Mouse (Mus musculus) intestine, embryonic 16.5 days (tissue): ENCODE results near the gene Papolb. TPM values are rescaled to one million over a fixed set of nuclear protein-coding genes. Genes with fewer than 3 reads are reported as not detected.

Experiments
- ATAC-seq: fragments of 200-750 bp; cut with Nextera tagmentation; 2 replicates; pipeline ENCODE4 v1.8.0; 2017; ENCODE audit warnings: moderate TSS enrichment, moderate library complexity
- H3K27ac ChIP-seq: fragments of 300-500 bp; sonication (generic); 2 replicates; pipeline ENCODE4 v1.5.1; 2014; ENCODE audit warnings: mild to moderate bottlenecking, low read length
- H3K27me3 ChIP-seq: fragments of 300-500 bp; sonication (generic); replicated peaks from 2 replicates; pipeline ENCODE4 v1.6.1; 2014; ENCODE audit warnings: low read length, control low read depth, mixed read lengths; ENCODE audit not compliant: control insufficient read depth, insufficient read depth
- H3K36me3 ChIP-seq: fragments of 300-500 bp; sonication (generic); 2 replicates; pipeline ENCODE4 v1.6.1; 2014; ENCODE audit warnings: low read length, control low read depth; ENCODE audit not compliant: control insufficient read depth, insufficient read depth
- H3K4me1 ChIP-seq: fragments of 300-500 bp; sonication (generic); 2 replicates; pipeline ENCODE4 v1.6.1; 2014; ENCODE audit warnings: low read length, control low read depth, mixed read lengths; ENCODE audit not compliant: control insufficient read depth, insufficient read depth
- H3K4me2 ChIP-seq: fragments of 300-500 bp; sonication (generic); 2 replicates; pipeline ENCODE4 v1.6.1; 2014; ENCODE audit warnings: low read depth, low read length, control low read depth
- H3K4me3 ChIP-seq: fragments of 300-500 bp; sonication (generic); 2 replicates; pipeline ENCODE4 v1.5.1; 2014; ENCODE audit warnings: mild to moderate bottlenecking, low read length
- H3K9ac ChIP-seq: fragments of 300-500 bp; sonication (generic); 2 replicates; pipeline ENCODE4 v1.6.1; 2014; ENCODE audit warnings: low read depth, low read length
- H3K9me3 ChIP-seq: fragments of 300-500 bp; sonication (generic); 2 replicates; pipeline ENCODE4 v1.6.1; 2016; ENCODE audit warnings: low read length, control low read depth; ENCODE audit not compliant: control insufficient read depth
- WGBS: fragments of 180-500 bp; shearing (Covaris S2); extraction: QIAGEN DNeasy Blood & Tissue Kit; methylation state at CpG from one replicate; pipeline ENCODE4 v1.1.7; 2014; 5-methylcytosine and 5-hydroxymethylcytosine counted together
- polyA plus RNA-seq: library from polyadenylated mRNA; unstranded; fragments of >200 nt; fragmentation: Nextera tagmentation; extraction: Ambion mirVana; gene quantifications from 2 replicates; pipeline ENCODE4 v1.2.1, GENCODE M21; 2015

The Papolb gene
- polyA plus RNA-seq, 1 experiment from 2014 or later, result not detected

- H3K27me3 ChIP-seq, result peaks cover 5% of the 10 kb centered on the region; the same call in 1 of the 2 replicates
- no peaks in the 10 kb centered on the region for H3K36me3 ChIP-seq
- H3K27ac ChIP-seq, result peak overlapping the region; percentile 48; the same call in 1 of the 2 replicates
- 59% methylated on average over 8 of the region's 8 CpGs for WGBS
- 0 out of 2 replicates have a peak, but pooled peaks cover 5% of the 10 kb centered on the region for H3K9me3 ChIP-seq
- peak; percentile 52; the same call in 1 of the 2 replicates for ATAC-seq
- H3K4me1 ChIP-seq, result no peaks in the 10 kb centered on the region
- no peak overlapping the region for H3K9ac ChIP-seq
- H3K4me3 ChIP-seq, result no peak overlapping the region
- no peak overlapping the region for H3K4me2 ChIP-seq
Observed at GRCm38 (mm10) chr5:142524711-142525464, 5.0 kb downstream of the Papolb start.

GRCm38 (mm10) chr5:142521195-142521866 is 8.5 kb downstream of the Papolb start:
- Histone ChIP-seq H3K4me1 (no peaks in the 10 kb centered on the region), H3K27me3 (no peaks in the 10 kb centered on the region), H3K4me3 (no peak overlapping the region), H3K9ac (no peak overlapping the region), H3K4me2 (no peak overlapping the region), H3K27ac (no peak overlapping the region), H3K9me3 (no peaks in the 10 kb centered on the region), H3K36me3 (no peaks in the 10 kb centered on the region)
- 80% methylated on average over 11 of the region's 11 CpGs for WGBS
- no peak for ATAC-seq

- no peaks in the 10 kb centered on the region for H3K9me3 ChIP-seq
Observed at GRCm38 (mm10) chr5:142520360-142520759, 9.5 kb downstream of the Papolb start.

GRCm38 (mm10) chr5:142518973-142519372 is 10.9 kb downstream of the Papolb start:
- Histone ChIP-seq H3K4me1 (no peaks in the 10 kb centered on the region), H3K9me3 (no peaks in the 10 kb centered on the region), H3K4me3 (no peak overlapping the region), H3K4me2 (no peak overlapping the region), H3K27ac (no peak overlapping the region), H3K9ac (no peak overlapping the region), H3K36me3 (no peaks in the 10 kb centered on the region), H3K27me3 (no peaks in the 10 kb centered on the region)
- 44% methylated on average over 6 of the region's 6 CpGs for WGBS
- ATAC-seq, result no peak

More at GRCm38 (mm10) chr5:142520360-142520759, 9.5 kb downstream of the Papolb start:
- no peak overlapping the region for H3K4me3 ChIP-seq
- WGBS, result 80% methylated on average over 4 of the region's 4 CpGs
- H3K27ac ChIP-seq, result no peak overlapping the region
- no peak for ATAC-seq
- no peaks in the 10 kb centered on the region for H3K4me1 ChIP-seq
- no peak overlapping the region for H3K9ac ChIP-seq
- H3K36me3 ChIP-seq, result no peaks in the 10 kb centered on the region
- H3K27me3 ChIP-seq, result no peaks in the 10 kb centered on the region
- no peak overlapping the region for H3K4me2 ChIP-seq

- Histone ChIP-seq H3K27ac (no peak overlapping the region), H3K9ac (no peak overlapping the region), H3K36me3 (no peaks in the 10 kb centered on the region), H3K9me3 (no peaks in the 10 kb centered on the region), H3K4me2 (no peak overlapping the region), H3K4me1 (peaks cover 10% of the 10 kb centered on the region), H3K4me3 (no peak overlapping the region), H3K27me3 (no peaks in the 10 kb centered on the region)
- 74% methylated on average over 4 of the region's 4 CpGs for WGBS
- no peak for ATAC-seq
Observed at GRCm38 (mm10) chr5:142512112-142512511, 17.8 kb downstream of the Papolb start.

GRCm38 (mm10) chr5:142510061-142510414 is 19.8 kb downstream of the Papolb start:
- H3K9ac ChIP-seq, result no peak overlapping the region
- no peak overlapping the region for H3K27ac ChIP-seq
- no peak overlapping the region for H3K4me2 ChIP-seq
- peaks cover 10% of the 10 kb centered on the region for H3K4me1 ChIP-seq
- H3K36me3 ChIP-seq, result no peaks in the 10 kb centered on the region
- no peak for ATAC-seq
- 70% methylated on average over 7 of the region's 7 CpGs for WGBS
- no peaks in the 10 kb centered on the region for H3K9me3 ChIP-seq
- H3K27me3 ChIP-seq, result no peaks in the 10 kb centered on the region
- no peak overlapping the region for H3K4me3 ChIP-seq

- no peaks in the 10 kb centered on the region for H3K9me3 ChIP-seq
- H3K4me1 ChIP-seq, result peaks cover 10% of the 10 kb centered on the region
- H3K27me3 ChIP-seq, result no peaks in the 10 kb centered on the region
- no peak overlapping the region for H3K4me2 ChIP-seq
- no peaks in the 10 kb centered on the region for H3K36me3 ChIP-seq
- 0 out of 2 replicates have a peak overlapping the region, but pooled peaks have one; percentile 25 for H3K27ac ChIP-seq
- peak; percentile 38 for ATAC-seq
- WGBS, result 30% methylated on average over 15 of the region's 15 CpGs
- H3K4me3 ChIP-seq, result no peak overlapping the region
- peak overlapping the region; percentile 46; the same call in 1 of the 2 replicates for H3K9ac ChIP-seq
Observed at GRCm38 (mm10) chr5:142509141-142510060, 20.5 kb downstream of the Papolb start.

GRCm38 (mm10) chr5:142505695-142506423 is 24.0 kb downstream of the Papolb start:
- H3K4me1 ChIP-seq, result peaks cover 10% of the 10 kb centered on the region
- no peaks in the 10 kb centered on the region for H3K36me3 ChIP-seq
- WGBS, result 72% methylated on average over 3 of the region's 3 CpGs
- H3K9me3 ChIP-seq, result no peaks in the 10 kb centered on the region
- no peaks in the 10 kb centered on the region for H3K27me3 ChIP-seq
- ATAC-seq, result no peak
- no peak overlapping the region for H3K4me3 ChIP-seq
- H3K9ac ChIP-seq, result no peak overlapping the region
- H3K4me2 ChIP-seq, result no peak overlapping the region
- H3K27ac ChIP-seq, result no peak overlapping the region
